Mouse (Mus musculus) T-helper 17 cell (primary cell): ENCODE measurements around the gene Pan2.

Source experiments
- in situ Hi-C, 2 experiments: fragments of 300-600 bp; cut with MboI, MseI; formaldehyde crosslinking; loops; 1 replicate in 1 of 2; 2 replicates in 1 of 2; pipeline ENCODE4 v1.15.1; 2025; ENCODE audit warnings: high pct_unique_total_duplicates in 2 of 2

The Pan2 gene

GRCm38 (mm10) chr10:128336195-128336594 lies 33.1 kb downstream of the Pan2 start:
- in situ Hi-C loops = loop anchor here in 1 of 2 experiments (10.0 kb wide), 2 partner anchors 119 to 1011 kb away; partner anchors contain the start of genes Arhgap9 and Smarcc2

DNA sequence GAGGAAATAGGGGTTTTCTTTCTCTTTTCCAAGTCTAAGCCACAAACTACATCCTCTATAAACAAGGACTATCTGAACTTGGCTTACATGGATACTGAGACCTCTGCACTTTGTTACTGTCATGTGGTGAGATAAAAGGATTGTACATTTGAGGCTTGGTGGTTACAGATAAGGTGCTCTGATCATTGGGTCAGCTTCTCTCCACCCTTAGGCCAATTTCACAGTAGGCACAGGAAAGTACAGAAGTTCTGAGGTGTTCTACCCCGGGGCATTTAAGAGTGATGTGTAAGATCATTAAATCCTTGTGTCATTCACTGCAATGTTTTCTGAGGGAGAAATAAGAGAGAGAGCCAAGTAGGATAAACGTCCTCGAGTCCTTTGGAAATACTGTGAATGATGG lies 33.5 kb downstream of the Pan2 start:
- in situ Hi-C loops = loop anchor here in 1 of 2 experiments (10.0 kb wide), 2 partner anchors 118 to 1012 kb away; partner anchors contain the start of genes Arhgap9 and Smarcc2

DNA sequence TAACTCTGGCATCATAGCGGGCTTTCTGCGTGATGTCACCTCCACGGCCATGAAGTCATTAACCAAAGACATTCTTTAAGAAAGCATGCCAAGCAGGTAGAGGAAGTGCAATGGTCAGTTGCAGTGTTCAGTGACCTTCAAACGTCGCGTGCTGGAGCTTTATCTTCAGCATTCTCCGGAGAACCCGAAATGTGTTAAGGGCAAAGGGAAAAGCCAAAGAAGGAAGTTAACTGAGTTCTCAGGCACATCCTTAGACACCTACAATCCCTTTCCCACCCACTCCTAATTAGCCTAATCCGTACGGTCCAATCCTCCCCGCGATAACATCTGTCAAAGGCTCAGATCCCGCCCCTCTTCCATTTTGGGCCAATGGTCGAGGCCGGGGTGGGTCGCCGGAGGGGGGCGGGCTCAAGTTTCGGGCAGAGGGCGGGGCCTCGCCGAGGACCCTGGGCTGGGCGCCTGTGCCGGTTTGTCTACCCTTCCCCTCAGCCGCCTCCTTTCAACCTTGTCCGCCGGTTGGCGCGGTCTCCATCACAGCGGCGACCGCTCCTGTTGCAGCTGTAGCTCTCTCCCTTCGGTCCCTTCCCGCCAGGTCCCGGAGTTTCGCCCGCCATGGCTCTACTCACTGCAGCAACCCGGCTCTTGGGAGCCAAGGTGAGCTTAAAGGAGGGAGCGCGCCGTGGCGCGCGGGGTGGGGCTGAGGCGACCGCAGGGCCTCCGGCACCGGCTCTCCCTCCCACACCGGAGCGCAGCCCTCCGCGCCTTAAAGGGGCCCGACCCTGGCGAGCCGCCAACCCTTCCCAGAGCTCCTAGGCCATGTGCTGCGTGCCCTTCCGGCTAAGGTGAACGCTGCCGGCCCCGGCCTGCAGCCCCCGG lies 34.4 kb downstream of the Pan2 start, which contains the start of gene Cs:
Gene Cs (plus strand): TSS at position 429 of the 876 bp plus-strand sequence.
- in situ Hi-C loops = loop anchor here in 1 of 2 experiments (10.0 kb wide), 2 partner anchors 117 to 1013 kb away; partner anchors contain the start of genes Arhgap9 and Smarcc2

GRCm38 (mm10) chr10:128338415-128338814 lies 35.3 kb downstream of the Pan2 start:
- in situ Hi-C loops = loop anchor here in 1 of 2 experiments (10.0 kb wide), 2 partner anchors 116 to 1014 kb away; partner anchors contain the start of genes Arhgap9 and Smarcc2

- in situ Hi-C loops = loop anchor here in 1 of 2 experiments (10.0 kb wide), 2 partner anchors 116 to 1014 kb away; partner anchors contain the start of genes Arhgap9 and Smarcc2
These were observed 35.8 kb downstream of the Pan2 start for GRCm38 (mm10) chr10:128338948-128339347.

- in situ Hi-C loops = no loop called here
These were observed 37.1 kb downstream of the Pan2 start for GRCm38 (mm10) chr10:128340257-128340656.

DNA sequence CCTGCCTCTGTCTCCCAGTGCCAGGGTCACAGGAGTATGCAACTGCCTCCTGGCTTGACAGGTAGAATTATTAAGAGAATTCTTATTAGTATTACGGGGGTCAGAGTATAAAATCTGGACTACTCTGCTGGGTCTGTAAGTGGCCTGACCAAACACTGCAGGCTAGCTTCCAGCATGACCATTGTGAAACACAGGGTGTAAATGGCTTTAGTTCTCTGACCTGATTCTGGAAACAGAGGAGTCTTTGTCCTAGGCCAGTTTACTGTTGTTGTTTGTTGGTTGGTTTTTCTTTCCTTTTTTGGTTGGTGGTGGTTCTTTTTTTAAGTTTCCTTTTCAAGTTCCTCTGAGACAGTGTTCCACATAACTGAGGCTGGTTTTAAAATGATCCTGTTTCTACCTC lies 40.3 kb downstream of the Pan2 start:
- in situ Hi-C loops = no loop called here

DNA sequence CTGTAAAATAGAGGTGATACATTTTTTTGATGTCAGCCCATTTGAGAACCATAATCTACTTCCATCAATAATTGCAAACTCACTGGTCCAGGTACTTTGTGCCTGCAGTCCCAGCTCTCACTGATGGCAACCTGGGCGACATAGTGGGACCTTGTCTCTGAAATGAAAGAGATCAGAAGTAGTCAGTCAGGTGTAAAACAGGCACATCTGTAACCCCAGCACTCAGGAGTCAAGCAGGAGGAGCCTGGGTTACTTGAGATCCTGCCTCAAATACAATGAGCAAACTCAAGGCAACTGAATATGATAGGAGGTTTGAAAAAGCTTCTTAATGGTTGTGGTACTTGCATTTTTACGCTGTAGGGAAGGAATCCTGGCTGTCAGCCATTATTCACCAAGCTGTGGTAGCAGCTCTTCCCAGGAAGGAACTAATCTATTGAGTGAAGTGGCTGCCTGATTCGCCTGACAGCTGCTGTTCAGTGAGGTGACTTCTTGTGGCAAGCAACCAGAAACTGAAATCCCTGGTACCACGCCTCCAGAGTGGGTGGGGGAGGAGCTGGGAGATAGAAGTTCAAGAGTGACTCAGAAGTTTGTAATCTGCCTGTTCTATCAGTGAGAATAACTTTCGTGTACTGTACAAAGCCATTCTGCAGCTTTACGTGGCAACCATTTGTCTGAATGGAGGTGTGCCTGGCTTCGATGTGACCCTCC lies 41.6 kb downstream of the Pan2 start:
- in situ Hi-C loops = no loop called here

GRCm38 (mm10) chr10:128347541-128347940 lies 44.4 kb downstream of the Pan2 start:
- in situ Hi-C loops = no loop called here

GRCm38 (mm10) chr10:128358796-128359195 lies 55.7 kb downstream of the Pan2 start:
- in situ Hi-C loops = no loop called here

DNA sequence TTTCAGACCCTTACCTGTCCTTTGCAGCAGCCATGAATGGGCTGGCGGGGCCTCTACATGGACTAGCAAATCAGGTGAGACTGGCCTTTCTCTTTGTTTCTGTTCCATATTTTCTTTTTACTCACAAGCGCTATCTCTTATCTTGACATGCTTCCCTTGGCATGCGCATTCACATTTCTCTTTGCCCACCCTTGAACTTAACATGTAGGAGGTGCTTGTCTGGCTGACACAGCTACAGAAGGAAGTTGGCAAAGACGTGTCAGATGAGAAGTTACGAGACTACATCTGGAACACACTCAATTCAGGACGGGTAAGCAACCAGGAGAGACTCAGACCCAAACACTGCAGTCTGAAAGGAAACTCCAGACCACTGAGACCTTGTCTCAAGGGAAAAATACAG lies 56.1 kb downstream of the Pan2 start:
- in situ Hi-C loops = no loop called here

DNA sequence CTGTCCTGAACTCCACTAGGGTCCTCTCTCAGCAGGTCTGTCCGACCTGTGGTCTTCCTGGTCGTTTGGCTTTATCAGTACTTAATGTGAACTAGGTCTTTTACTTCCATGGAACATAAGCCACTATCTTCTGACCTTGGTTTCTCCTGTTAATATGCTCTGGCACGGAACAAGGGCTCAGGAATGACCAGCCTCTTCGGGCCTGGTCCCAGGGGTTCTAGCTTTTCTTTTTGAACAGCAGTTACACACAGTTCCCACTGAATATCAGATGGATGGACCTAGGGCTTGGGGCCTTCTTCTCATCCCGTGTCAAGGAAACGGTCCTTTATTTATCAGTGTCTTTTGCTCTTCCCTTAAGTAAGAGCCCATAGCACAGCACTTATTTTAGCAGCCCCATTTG lies 58.7 kb downstream of the Pan2 start:
- in situ Hi-C loops = loop anchor here in 1 of 2 experiments (10.0 kb wide), 1 partner anchor 1973 kb away; no protein-coding TSS in a partner anchor

GRCm38 (mm10) chr10:128362568-128362967 lies 59.4 kb downstream of the Pan2 start:
- in situ Hi-C loops = loop anchor here in 1 of 2 experiments (10.0 kb wide), 1 partner anchor 1972 kb away; no protein-coding TSS in a partner anchor

DNA sequence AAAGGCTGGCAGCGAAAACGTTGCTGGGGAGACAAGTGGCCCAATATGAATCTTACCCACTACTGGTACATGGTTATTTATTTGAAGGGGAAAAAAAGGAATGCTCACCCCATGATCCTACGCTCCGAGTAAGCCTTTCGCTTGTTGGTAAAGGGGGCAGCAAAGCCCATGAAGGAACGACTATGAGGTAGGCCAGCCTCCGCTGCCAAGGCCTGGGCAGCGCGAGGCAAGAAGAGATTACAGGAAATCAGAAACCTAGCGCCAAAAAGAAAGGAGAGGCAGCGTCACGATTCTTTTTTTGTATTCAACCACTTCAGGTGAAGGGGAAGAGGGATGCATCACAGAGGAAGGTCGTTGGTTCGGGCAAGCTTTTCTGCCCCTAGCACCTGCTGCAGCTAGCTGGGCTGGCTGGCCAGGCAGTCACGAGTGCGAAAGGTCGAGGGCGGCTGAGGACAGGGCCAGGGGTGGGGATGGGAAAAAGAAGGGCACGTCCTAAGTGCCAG lies 64.8 kb downstream of the Pan2 start:
- in situ Hi-C loops = loop anchor here in 1 of 2 experiments (10.0 kb wide), 1 partner anchor 1967 kb away; no protein-coding TSS in a partner anchor

- in situ Hi-C loops = loop anchor here in 1 of 2 experiments (10.0 kb wide), 1 partner anchor 1966 kb away; no protein-coding TSS in a partner anchor
These were observed 65.5 kb downstream of the Pan2 start, which contains the start of gene Coq10a for GRCm38 (mm10) chr10:128368402-128369217. Gene Coq10a (minus strand): TSS chr10:128368997.

DNA sequence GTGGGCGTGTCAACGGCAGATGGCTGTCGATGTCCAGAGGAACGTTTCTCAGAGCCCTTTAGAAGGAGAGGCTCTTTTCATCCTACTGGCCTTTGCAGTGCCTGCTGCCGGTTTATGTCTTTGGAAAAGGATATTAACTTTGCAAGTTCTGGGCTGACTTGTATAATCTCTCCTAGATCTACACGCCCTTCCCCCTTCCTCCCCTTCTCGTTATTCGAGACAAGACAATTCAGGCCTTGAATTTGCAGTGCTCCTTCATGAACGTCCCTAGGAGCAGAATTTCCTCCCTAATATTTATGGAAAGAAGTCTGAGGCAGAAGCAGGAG lies 66.0 kb downstream of the Pan2 start:
- in situ Hi-C loops = loop anchor here in 1 of 2 experiments (10.0 kb wide), 1 partner anchor 1966 kb away; no protein-coding TSS in a partner anchor

DNA sequence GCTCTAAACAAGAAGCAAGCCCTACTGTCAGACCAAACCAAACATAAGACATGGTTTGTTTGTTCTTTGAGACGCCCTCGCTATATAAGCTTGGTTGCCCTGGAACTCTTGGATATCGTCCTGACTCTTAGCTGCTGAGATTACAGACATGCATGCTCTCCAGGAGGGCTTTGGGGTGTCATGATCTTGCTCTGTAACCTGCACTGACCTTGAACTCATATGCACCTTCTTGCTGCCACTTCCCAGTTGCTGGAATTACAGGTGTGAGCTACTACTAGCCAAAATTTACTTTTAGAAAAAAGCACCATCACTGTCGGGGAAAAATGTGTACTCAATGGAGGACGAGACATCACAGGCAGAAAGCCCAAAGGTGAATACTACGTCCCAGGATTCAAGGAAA lies 66.5 kb downstream of the Pan2 start:
- in situ Hi-C loops = loop anchor here in 1 of 2 experiments (10.0 kb wide), 1 partner anchor 1965 kb away; no protein-coding TSS in a partner anchor

DNA sequence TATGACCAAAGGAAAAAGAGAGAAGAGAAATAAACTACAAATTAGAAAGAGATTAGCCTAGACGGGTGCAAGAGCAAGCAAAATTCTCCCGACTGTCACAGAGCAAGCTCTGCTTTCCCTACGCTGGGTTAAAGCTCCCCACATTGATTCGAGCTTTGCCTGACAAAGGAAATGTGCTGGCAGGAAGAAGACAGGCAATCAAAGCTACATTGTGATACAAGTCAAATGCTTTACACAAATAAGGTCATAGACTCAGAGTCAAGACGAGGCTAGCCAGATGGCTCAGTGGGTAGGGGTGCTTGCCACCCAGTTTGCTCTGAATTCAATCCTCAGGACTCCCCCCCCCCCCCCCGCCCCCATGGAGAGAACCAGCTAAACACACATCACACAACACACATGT lies 66.9 kb downstream of the Pan2 start:
- in situ Hi-C loops = loop anchor here (5.0 kb wide), 2 partner anchors 72 to 87 kb away; partner anchors contain the start of gene Smarcc2 (in 1 of the 2)

DNA sequence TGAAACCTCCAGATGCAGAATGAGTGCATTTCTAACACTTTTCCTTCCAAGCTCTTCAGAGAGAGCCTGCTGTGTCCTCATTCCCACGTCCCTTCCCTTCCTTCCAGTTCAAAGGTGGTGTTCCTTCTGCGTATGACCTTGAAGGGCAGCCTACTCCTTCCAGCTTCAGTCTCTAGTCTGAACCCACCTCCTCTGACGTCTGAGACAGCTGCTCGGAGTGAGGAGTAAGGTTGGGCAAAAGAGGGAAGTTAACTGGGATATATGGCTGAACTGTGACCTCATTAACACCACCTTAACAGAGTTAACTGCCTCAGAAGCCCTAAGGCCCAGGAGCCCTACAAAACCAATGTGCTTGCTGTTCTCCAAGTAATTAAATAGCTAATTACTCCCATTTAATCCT lies 67.5 kb downstream of the Pan2 start:
- in situ Hi-C loops = loop anchor here (5.0 kb wide), 2 partner anchors 72 to 87 kb away; partner anchors contain the start of gene Smarcc2 (in 1 of the 2)
